Mouse (Mus musculus) left cerebral cortex, postnatal 10 days (tissue): ENCODE data around the gene Mrps10. TPM values are rescaled to one million over a fixed set of nuclear protein-coding genes. Genes with fewer than 3 reads are reported as not detected.
"Not testable (repeated sequence)": the region's sequence is repeated elsewhere in the genome, so short reads cannot be mapped to it uniquely, and the experiment has no call there.

ENCODE experiments used
- DNase-seq, 2 experiments: peaks; one replicate each; pipeline ENCODE4 v3.0.0; 2021 to 2022; ENCODE audit warnings: low spot score in 2 of 2, mixed read lengths in 1 of 2; ENCODE audit errors: extremely low spot score in 1 of 2
- intact Hi-C: fragments of 180-260 bp; cut with DNase I; formaldehyde crosslinking; loops from one replicate; pipeline ENCODE4 v1.15.1; 2025
- total RNA-seq, 2 experiments: library from RNA; stranded (reverse); gene quantifications; 2 replicates each; pipeline ENCODE4 v1.2.3; 2021

Mrps10 gene
- total RNA-seq, 2 experiments from 2014 or later: 28.8 to 29.6 TPM

DNA sequence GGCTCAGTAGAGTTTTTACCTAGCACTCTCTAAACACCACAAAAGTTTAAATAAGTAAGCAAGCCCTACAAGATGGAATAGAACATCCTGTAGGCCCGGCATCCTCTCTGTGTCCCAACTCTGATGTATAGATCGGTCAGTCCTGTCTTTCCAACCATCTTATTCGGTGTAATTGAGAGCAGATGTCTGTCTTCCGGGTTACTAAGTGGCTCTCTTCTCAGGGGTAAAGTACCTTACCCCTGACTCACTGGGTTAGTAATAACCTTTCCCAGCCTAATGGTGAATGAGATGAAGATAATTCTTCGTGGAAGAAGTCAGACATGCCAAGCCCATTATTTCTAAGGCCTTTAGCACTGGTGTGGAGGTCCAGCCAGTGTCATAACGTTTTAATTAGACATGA lies 5.3 kb downstream of the Mrps10 start:
- DNase-seq: no peak
- intact Hi-C loops: loop anchor here (10.0 kb wide), 1 partner anchor 111 kb away; no protein-coding TSS in a partner anchor

DNA sequence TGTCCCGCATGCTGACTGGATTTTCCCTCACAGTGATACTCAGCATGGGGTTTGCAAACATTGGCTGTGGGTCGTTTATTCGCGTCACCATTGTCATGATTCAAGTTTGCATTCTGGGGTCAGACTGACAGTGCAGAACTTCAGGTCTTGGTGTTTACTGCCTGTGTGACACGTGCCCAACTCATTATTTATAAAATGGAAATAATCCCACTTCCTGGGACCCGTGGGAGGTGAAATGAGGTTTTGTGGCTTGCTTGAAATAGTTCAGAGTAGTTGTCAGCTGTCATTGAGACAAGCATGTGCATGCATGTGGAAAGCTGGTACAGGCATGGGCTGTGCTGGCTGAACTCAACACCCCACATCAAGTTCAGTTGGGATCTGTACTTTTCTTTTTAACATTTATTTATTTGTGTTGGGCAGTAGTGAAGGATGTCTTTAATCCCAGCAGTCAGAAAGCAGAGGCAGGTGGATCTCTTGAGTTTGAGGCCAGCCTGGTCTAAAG lies 8.1 kb downstream of the Mrps10 start:
- intact Hi-C loops: loop anchor here (10.0 kb wide), 1 partner anchor 108 kb away; no protein-coding TSS in a partner anchor
- no peak for DNase-seq

DNA sequence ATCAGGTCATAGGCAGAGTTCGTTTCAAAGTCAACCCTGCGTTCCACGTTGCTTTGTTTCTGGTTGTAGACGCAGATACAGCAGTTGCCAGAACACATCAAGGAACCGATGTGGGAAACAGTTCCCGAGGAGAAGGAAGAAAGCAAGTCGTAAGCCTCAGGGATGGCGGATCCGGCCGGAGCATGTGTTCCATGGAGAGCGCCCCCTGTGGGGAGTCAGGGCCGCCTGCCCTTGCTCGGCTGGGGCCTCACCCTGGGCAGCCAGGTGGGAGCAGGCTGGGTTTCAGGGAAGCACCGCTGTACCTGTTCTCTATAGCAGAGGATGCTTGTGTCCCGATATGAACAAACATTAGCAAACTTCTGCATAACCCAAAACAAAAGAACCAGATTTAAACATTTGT lies 9.4 kb downstream of the Mrps10 start:
- DNase-seq: no peak

GRCm38 (mm10) chr17:47381917-47382316 lies 13.2 kb downstream of the Mrps10 start:
- intact Hi-C loops: no loop called here
- no peak for DNase-seq

More for the DNA sequence above, 9.4 kb downstream of the Mrps10 start:
- intact Hi-C loops: loop anchor here (10.0 kb wide), 1 partner anchor 107 kb away; no protein-coding TSS in a partner anchor

DNA sequence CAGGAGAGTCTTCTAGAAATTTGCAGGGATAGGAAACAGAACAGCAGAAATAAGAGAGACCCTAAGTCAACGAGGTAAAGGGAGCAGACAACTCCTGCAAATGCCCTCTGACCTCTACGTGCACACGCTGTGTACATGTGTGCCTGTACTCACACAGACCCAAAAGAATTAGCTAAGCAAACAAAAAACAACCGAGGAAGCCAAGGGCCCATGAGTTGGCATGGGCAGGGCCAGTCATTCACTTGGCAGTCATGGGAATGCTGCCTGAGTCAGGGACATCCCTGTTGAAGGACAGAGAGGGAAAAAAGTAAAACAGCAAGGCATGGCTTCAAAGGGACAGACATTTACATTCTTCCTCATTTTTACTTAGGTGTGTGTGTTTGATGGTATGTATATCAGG lies 14.6 kb downstream of the Mrps10 start:
- no peak for DNase-seq
- intact Hi-C loops: no loop called here

DNA sequence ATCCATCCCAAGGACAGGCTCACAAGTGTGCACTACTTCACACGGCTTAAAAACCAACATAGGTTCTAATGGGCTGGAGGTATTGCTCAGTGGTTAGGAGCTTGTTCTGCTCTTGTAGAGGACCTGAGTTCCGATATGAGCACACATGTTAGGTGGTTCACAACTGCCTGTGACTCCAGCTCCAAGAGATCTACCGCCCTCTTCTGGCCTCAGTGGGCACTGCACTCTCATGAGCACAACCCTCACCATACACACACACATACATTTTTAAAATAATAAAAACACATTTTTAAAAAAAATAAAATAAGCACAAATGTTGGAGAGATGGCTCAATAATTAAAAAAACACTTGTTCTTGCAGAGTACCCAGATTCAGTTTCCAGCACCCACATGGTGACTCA lies 15.4 kb downstream of the Mrps10 start:
- intact Hi-C loops: no loop called here
- no peak for DNase-seq

DNA sequence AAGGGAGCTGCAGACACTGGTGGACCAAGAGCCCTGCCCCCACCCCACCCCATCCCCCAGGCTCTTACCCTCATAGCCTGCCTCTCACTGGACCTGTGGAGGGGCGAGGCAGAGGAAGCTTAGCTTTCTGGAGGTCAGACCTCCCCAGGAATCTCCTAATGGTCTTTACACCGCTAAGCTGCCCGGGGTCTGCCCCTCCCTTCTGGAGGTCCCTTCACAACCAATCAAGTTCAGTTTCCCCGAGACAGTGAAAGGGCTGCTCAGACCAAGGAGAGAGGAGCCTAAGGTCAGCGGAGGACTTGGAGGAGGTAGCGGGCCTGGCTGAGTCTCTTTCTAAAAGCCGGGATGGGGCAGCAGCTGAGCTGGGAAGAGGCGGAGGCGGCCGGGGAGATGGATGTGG lies 16.5 kb downstream of the Mrps10 start, which contains the start of gene Guca1b:
Gene Guca1b (plus strand): TSS at position 249 of the 400 bp plus-strand sequence.
- no peak for DNase-seq
- intact Hi-C loops: no loop called here

DNA sequence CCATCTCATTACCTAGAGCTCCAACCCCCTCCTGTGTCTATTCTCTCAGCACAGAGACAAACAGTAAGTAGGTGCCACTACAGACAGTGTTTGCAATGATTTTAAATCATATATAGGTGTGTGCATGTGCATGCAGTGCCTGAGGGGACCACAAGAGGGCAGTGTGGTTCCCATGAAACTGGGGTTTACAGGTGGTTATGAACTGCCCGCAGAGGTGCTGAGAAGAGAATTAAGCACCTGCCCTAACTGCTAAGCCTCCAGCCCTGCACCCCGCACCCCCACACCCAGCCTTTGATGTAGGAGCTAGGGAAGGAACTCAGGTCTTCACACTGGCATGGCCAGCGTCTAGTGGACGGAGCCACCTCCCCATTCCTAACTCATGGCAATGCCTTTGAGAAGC lies 18.0 kb downstream of the Mrps10 start:
- no peak for DNase-seq
- intact Hi-C loops: no loop called here

- DNase-seq: no peak
- intact Hi-C loops: no loop called here
Measured at GRCm38 (mm10) chr17:47394223-47394869, 25.7 kb downstream of the Mrps10 start.

- DNase-seq: peak in 1 of 2 experiments; percentile 52
- intact Hi-C loops: no loop called here
Measured at GRCm38 (mm10) chr17:47395376-47395913, 26.8 kb downstream of the Mrps10 start.

DNA sequence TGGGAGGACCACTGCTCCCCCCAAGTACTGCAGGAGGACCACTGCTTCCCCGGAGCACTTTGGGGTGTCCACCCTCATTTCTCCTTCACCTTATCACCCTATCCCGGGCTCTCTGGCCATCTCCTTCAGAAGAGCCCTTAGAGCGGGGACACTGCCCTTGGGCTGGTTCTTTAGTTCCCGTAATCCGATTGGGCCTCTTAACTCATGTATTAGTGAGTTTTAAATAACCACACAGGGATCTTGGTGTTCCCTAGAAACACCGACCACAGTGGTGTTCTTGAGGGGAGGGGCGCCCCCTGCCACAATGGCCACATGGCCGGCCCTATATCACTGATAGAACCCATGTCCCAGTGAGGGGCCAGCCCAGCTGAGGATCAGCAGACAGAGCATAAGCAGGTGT lies 30.4 kb downstream of the Mrps10 start:
- intact Hi-C loops: no loop called here
- no peak for DNase-seq

- intact Hi-C loops: no loop called here
- no peak for DNase-seq
Measured at GRCm38 (mm10) chr17:47400451-47400850, 31.8 kb downstream of the Mrps10 start, which contains the start of gene Guca1a. Guca1a (minus strand) TSS chr17:47400584.

- intact Hi-C loops: no loop called here
- DNase-seq: no peak
Measured at GRCm38 (mm10) chr17:47407717-47408557, 39.2 kb downstream of the Mrps10 start.

DNA sequence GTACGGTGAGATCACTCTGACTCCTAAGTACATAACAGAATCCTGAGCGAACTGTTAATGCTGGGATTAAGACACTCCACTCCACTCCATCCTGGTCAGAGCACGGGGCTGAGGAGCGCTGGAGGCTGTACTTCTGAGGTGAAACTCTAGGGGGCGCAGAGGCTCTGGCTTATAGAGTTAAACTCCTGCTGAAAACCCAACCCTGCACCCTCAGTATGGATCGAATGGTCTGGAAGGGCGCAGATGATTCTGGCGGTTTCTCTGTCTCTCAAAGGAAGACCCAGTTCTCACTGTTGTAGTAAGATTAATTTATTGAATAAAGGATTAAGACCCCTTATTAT lies 39.8 kb downstream of the Mrps10 start:
- intact Hi-C loops: no loop called here
- DNase-seq: peak in 1 of 2 experiments; percentile 58

- DNase-seq, intact Hi-C loops: not testable (repeated sequence)
Measured at GRCm38 (mm10) chr17:47409897-47410861, 41.5 kb downstream of the Mrps10 start.

GRCm38 (mm10) chr17:47420195-47420594 lies 51.5 kb downstream of the Mrps10 start:
- intact Hi-C loops: no loop called here
- DNase-seq: no peak

GRCm38 (mm10) chr17:47421566-47421965 lies 52.9 kb downstream of the Mrps10 start:
- intact Hi-C loops: no loop called here
- no peak for DNase-seq

DNA sequence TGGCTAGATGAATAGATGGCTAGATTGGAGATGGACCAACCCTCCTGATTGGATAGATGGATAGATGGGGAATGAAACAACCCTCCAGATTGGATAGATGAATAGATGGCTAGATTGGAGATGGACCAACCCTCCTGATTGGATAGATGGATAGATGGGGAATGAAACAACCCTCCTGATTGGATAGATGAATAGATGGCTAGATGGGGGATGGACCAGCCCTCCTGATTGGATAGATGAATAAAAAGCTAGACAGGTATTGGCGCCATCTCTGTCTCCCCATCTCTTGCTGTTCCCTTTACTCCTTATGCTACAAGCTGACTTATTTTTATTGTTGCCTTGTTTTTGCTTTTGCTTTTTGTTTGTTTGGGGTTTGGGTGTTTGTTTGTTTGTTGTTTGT lies 53.9 kb downstream of the Mrps10 start:
- DNase-seq, intact Hi-C loops: not testable (repeated sequence)
